Mouse (Mus musculus): ENCODE measurements around the gene Serpina9.

DNA sequence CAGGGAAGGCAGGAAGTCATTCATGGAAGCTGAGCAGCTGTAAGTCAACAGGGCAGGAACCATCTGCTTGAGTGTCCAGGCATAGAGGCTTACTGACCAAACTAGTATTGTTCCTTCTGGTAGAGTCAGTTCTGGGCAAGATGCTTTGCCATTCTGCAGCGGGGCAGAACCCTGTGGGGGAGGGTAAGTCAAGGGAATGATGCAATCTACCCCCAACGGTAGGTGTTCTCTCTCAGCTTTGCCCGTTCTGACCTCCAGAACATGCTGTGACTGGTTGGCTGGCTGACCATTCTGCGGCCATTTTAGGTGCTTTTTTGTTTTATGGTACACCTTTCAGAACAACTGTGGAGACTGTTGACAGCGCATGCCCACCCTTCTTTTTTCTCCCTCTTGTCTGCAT is 51.2 kb downstream of the Serpina9 start:
- no peak for TF ChIP-seq POLR2A (IDR thresholded peaks at IDR 0.05; ENCODE audit: extremely low read depth, insufficient read depth, low read length)
- TF ChIP-seq CTCF (IDR thresholded peaks at IDR 0.05; ENCODE audit: extremely low read depth, insufficient read depth, low read length) = no peak
